Mouse (Mus musculus) mammary gland, adult 2 months (tissue): Measurements from ENCODE around the gene Usp9x. TPM values are rescaled to one million over a fixed set of nuclear protein-coding genes. Genes with fewer than 3 reads are reported as not detected.

Experiments
- polyA plus RNA-seq: library from polyadenylated mRNA; depleted of rRNA; stranded (reverse); fragments of >200 nt; gene quantifications from 2 replicates; pipeline ENCODE4 v1.2.3, GENCODE M21; 2012; ENCODE audit warnings: low replicate concordance; rRNA removed

Gene Usp9x
- polyA plus RNA-seq: 7.0 and 14.5 TPM in 2 replicates

GRCm38 (mm10) chrX:13071241-13071775 is at the start of gene Usp9x:
TSS of gene Usp9x (plus strand) at chrX:13071498.

Other genes with a start within 250 kb of the Usp9x start
- 14.2 and 23.7 TPM in 2 replicates for gene Ddx3x, start 209.5 kb downstream of the Usp9x start, polyA plus RNA-seq